In the genomic region with DNA sequence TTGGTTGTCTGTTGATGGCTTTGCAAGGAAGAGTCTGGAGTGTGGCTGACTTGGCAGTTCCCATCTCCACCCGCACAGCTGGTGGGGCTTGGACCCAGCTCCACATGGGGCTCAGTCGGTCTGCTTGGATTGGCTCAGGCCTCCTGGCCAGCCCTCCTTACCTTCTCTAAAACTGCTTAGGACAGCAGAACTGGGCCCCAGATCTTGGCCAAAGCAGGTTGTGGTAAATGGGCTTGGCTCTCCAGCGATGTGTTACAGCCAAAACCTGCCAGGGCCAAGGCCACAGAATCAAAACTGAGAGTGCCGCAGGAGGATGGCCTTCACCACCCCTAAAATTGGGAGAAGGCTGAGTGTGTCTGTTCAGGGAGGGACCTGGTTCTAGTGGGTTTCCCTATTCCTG, we compare ENCODE assay signal across 14 mouse cellular contexts.
DNase-seq lines count a peak whose midpoint lies in the region.
"Had no signal": no experiment of that assay in that cellular context is flagged by ENCODE, and none has a peak within 500 bp of the region (broad histone marks: within the 10 kb centered on the region; RNA-seq: fewer than 3 reads in every experiment).

No protein-coding gene starts in this region.

- DNase-seq in adrenal gland, adult 2 months, result peak; percentile 88
- peak; percentile 80 for DNase-seq in adrenal gland, adult 8-10 months
- DNase-seq in cerebellum, adult 11-12 months, result peak; percentile 88
- peak; percentile 48 to 64 for DNase-seq in cerebellum, postnatal 14 days
- no peak for DNase-seq in layer of hippocampus, adult 18-20 months (ENCODE audit: low spot score in 2 of 2)
- no peak for DNase-seq in urinary bladder, adult 18-20 months (ENCODE audit: low spot score in 2 of 2)
- no peak for DNase-seq in frontal cortex, adult 2 months (ENCODE audit: extremely low spot score in 1 of 2, low spot score in 1 of 2)
- DNase-seq: heart, postnatal 36 days; kidney, postnatal 4 days; layer of hippocampus, postnatal 36 days; lung, postnatal 10 days; midbrain, embryonic 14.5 days; retina, postnatal 1 day; right cerebral cortex, postnatal 4 days had no signal

Comparison
In these comparisons a context has a peak if more than half of its experiments do, and no peak if none do; other contexts are left out.
1. DNase-seq: peak in adrenal gland, adult 2 months (single experiment), adrenal gland, adult 8-10 months (single experiment), cerebellum, adult 11-12 months (single experiment) and cerebellum, postnatal 14 days (2 of 2); none in layer of hippocampus, adult 18-20 months (0 of 2), urinary bladder, adult 18-20 months (0 of 2) and frontal cortex, adult 2 months (0 of 2).